Mouse (Mus musculus): Measurements from ENCODE around the gene Tmem47.

Gene Tmem47

GRCm38 (mm10) chrX:81070210-81070803 is at the start of gene Tmem47:
Gene Tmem47 (plus strand): TSS chrX:81070698.
- peak; percentile 68 to 71 for DNase-seq (ENCODE audit: low spot score in 2 of 2)

- no peak for DNase-seq (ENCODE audit: low spot score in 2 of 2)
Observed at GRCm38 (mm10) chrX:81070804-81071461, 435 bp downstream of the Tmem47 start.

- DNase-seq (ENCODE audit: low spot score in 2 of 2), result no peak
Observed at GRCm38 (mm10) chrX:81071746-81072640, 1.5 kb downstream of the Tmem47 start.

GRCm38 (mm10) chrX:81072651-81073050 is 2.2 kb downstream of the Tmem47 start:
- DNase-seq (ENCODE audit: low spot score in 2 of 2), result no peak

- DNase-seq (ENCODE audit: low spot score in 2 of 2), result no peak
Observed at GRCm38 (mm10) chrX:81073834-81074233, 3.3 kb downstream of the Tmem47 start.

GRCm38 (mm10) chrX:81078522-81078921 is 8.0 kb downstream of the Tmem47 start:
- DNase-seq (ENCODE audit: low spot score in 2 of 2), result no peak

GRCm38 (mm10) chrX:81080996-81081395 is 10.5 kb downstream of the Tmem47 start:
- DNase-seq (ENCODE audit: low spot score in 2 of 2), result no peak

- DNase-seq (ENCODE audit: low spot score in 2 of 2), result no peak
Observed at GRCm38 (mm10) chrX:81085025-81085752, 14.7 kb downstream of the Tmem47 start.

- no peak for DNase-seq (ENCODE audit: low spot score in 2 of 2)
Observed at GRCm38 (mm10) chrX:81147416-81147815, 76.9 kb downstream of the Tmem47 start.

Data from urinary bladder, postnatal 4 days (tissue).